Mouse (Mus musculus) kidney, adult 2 months (tissue): ENCODE measurements around the gene C8g. TPM values are rescaled to one million over a fixed set of nuclear protein-coding genes. Genes with fewer than 3 reads are reported as not detected.

Experiments used
- DNase-seq: peaks from one replicate; pipeline ENCODE4 v3.0.0; 2021
- H3K27ac ChIP-seq: fragments of 200-500 bp; 2 replicates; pipeline ENCODE4 v1.5.1; 2012; ENCODE audit warnings: low read depth, low read length, control low read depth, inconsistent platforms; ENCODE audit not compliant: insufficient read depth
- H3K27me3 ChIP-seq: fragments of 200-500 bp; replicated peaks from 2 replicates; pipeline ENCODE4 v1.6.1; 2012; ENCODE audit warnings: mild to moderate bottlenecking, moderate library complexity, low read length, inconsistent platforms; ENCODE audit not compliant: control insufficient read depth, insufficient read depth
- H3K36me3 ChIP-seq: fragments of 200-500 bp; 2 replicates; pipeline ENCODE4 v1.6.1; 2012; ENCODE audit warnings: mild to moderate bottlenecking, moderate library complexity, low read length, inconsistent platforms; ENCODE audit not compliant: control insufficient read depth, insufficient read depth
- H3K4me1 ChIP-seq: fragments of 200-500 bp; 2 replicates; pipeline ENCODE4 v1.6.1; 2011; ENCODE audit warnings: low read length; ENCODE audit not compliant: control insufficient read depth, insufficient read depth
- H3K4me3 ChIP-seq: fragments of 200-500 bp; 2 replicates; pipeline ENCODE4 v1.5.1; 2011; ENCODE audit warnings: mild to moderate bottlenecking, low read depth, low read length, control low read depth; ENCODE audit not compliant: insufficient read depth
- CTCF ChIP-seq: fragments of 200-500 bp; conservative IDR thresholded peaks from 2 replicates; pipeline ENCODE4 v1.5.1; 2011; ENCODE audit warnings: low read depth, mild to moderate bottlenecking, control low read depth, low read length, moderate library complexity, mixed read lengths; ENCODE audit not compliant: insufficient read depth, insufficient read length
- POLR2A ChIP-seq: fragments of 200-500 bp; IDR thresholded peaks from one replicate; pipeline ENCODE4 v1.6.1; 2011; ENCODE audit warnings: low read depth, low read length, control low read depth
- WGBS: fragments of 180-500 bp; shearing (Covaris S2); methylation state at CpG from one replicate; pipeline ENCODE4 v1.1.7; 2018; 5-methylcytosine and 5-hydroxymethylcytosine counted together
- polyA plus RNA-seq: library from polyadenylated mRNA; depleted of rRNA; stranded (reverse); fragments of >200 nt; gene quantifications from 2 replicates; pipeline ENCODE4 v1.2.3, GENCODE M21; 2012; rRNA removed

C8g gene
- polyA plus RNA-seq, 1 experiment = 20.6 TPM

DNA sequence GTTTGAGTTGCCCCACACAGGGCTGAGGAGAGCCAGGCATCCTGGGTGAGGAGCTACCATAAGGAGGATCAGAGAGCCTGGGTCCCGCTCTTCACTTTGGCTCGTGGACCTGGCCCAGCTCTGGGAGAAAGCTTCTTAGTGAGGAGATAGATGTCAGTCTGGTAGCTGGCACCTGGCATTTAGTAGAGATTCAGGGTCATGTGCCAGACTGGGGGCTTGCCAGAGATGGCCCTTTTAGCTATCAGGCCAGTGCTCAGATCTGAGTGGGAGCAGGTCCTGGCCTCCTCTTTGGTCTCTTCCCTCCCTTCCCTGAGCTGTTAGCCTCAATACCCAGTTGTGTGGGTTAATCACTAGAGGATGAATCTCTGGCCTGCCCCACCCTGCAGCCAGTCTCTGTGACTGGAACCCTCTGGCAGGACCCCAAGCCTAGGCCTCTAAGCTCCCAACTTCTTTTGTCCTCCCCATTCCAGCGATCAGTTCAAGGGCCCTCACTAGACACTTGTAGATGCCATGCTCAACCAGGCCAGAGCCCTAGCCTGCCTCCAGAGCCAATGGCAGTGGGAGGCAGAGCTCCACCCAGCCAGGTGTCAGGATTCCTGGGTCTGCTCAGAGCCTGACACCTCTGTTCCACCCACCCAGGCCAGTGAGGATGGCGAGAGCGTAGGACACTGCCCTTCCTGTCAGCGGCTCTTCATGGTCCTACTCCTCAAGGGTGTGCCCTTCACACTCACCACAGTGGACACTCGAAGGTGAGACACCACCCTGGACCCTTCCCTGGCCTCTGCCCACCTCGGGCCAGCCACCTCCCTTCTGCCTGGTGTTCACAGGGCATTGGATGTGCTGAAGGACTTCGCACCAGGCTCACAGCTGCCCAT is 44.3 kb downstream of the C8g start:
- 91% methylated on average over 9 of the region's 9 CpGs for WGBS
- Histone ChIP-seq H3K36me3 (no peaks in the 10 kb centered on the region), H3K4me3 (no peak overlapping the region), H3K4me1 (peaks cover 11% of the 10 kb centered on the region), H3K27me3 (no peaks in the 10 kb centered on the region), H3K27ac (no peak overlapping the region)
- TF ChIP-seq POLR2A = no peak
- no peak for TF ChIP-seq CTCF
- no peak for DNase-seq

- no peak within 1 kb of the TSS for H3K27ac ChIP-seq
- 60% methylated on average over 14 of the region's 14 CpGs for WGBS
- H3K4me3 ChIP-seq = no peak within 1 kb of the TSS
- no peak for DNase-seq
- no peaks in the 10 kb centered on the region for H3K27me3 ChIP-seq
- peaks cover 9% of the 10 kb centered on the region for H3K4me1 ChIP-seq
- H3K36me3 ChIP-seq = no peaks in the 10 kb centered on the region
- TF ChIP-seq CTCF (no peak), POLR2A (no peak)
Measured at GRCm38 (mm10) chr2:25456205-25456953, 45.1 kb downstream of the C8g start, which contains the start of gene Clic3. Gene Clic3, plus strand, starts transcription at chr2:25456838.

DNA sequence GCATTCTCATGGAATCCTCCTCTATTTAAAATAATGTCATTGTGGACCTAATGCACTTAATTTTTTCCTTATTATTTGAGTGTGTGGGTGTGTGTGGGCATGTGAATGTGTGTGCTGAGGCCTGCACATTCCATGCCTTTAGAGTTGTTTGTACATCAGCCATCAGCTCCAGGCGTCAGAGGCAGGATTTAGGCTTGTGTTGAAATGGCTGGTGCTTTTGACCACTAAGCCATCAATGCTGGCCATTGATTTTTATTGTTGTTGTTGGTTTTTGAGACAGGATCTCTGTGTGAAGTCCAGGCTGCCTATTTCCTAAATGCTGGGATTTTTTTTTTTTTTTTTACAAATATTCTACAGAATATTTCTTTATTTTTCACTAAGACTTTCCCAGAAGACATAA is 48.6 kb downstream of the C8g start:
- H3K36me3 ChIP-seq = no peaks in the 10 kb centered on the region
- H3K27ac ChIP-seq = no peak overlapping the region

DNA sequence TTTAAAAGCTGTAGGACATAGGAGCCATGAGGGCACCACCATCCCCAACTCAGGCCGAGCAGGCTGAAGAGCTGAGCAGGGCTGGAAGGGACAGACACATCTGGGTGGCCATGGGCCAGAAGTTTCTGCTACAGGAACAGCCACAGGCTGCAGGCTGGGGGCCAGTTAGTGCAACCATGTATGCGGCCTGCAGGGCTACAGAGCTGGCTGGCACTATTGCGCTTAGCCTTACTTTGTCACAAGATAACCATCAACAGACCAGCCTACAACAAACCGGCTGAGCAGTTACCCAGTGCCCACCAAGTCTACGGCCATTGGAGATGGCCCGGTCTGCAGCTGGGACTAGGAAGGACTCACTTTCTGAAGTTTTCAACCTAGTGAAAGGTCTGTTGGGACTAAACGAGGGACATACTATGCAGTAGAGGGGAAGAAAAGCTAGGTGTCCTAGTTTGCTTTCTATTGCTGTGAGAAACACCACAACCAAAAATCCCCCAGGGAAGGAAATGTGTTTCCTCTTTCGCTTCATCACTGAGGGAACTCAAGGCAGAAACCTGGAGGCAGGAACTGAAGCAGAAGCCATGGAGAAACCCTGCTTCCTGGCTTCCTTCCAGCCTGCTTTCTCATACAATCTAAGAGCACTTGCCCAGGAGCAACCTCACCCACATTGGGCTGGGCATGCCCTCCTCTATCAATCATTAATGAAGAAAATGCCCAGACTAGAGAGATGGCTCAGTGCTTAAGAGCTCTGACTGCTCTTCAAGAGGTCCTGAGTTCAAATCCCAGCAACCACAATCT is 50.5 kb downstream of the C8g start:
- no peaks in the 10 kb centered on the region for H3K36me3 ChIP-seq
- peak; percentile 66 for DNase-seq
- no peaks in the 10 kb centered on the region for H3K4me1 ChIP-seq
- H3K27ac ChIP-seq = no peak overlapping the region
- H3K27me3 ChIP-seq = no peaks in the 10 kb centered on the region
- TF ChIP-seq POLR2A (no peak), CTCF (no peak)
- 68% methylated on average over 8 of the region's 8 CpGs for WGBS
- H3K4me3 ChIP-seq = no peak overlapping the region

More for the DNA sequence above, 48.6 kb downstream of the C8g start:
- WGBS = 64% methylated on average over 1 of the region's 1 CpGs
- no peaks in the 10 kb centered on the region for H3K27me3 ChIP-seq
- H3K4me3 ChIP-seq = no peak overlapping the region
- TF ChIP-seq POLR2A (no peak), CTCF (no peak)
- DNase-seq = no peak
- no peaks in the 10 kb centered on the region for H3K4me1 ChIP-seq

Other genes starting within 250 kb of the C8g start
- 48.9 and 50.7 TPM in 2 replicates for gene Tmem203, start 246.3 kb downstream of the C8g start, polyA plus RNA-seq
- 81.0 and 85.4 TPM in 2 replicates for gene Tprn, start 239.1 kb downstream of the C8g start, polyA plus RNA-seq
- gene Ssna1, start 229.3 kb downstream of the C8g start, polyA plus RNA-seq = 46.2 and 48.8 TPM in 2 replicates
- gene Anapc2, start 229.2 kb downstream of the C8g start, polyA plus RNA-seq = 82.6 and 92.3 TPM in 2 replicates
- gene Tmem210, start 213.6 kb downstream of the C8g start, polyA plus RNA-seq = not detected in 2 replicates
- gene Lrrc26, start 211.8 kb downstream of the C8g start, polyA plus RNA-seq = 2.7 and 3.0 TPM in 2 replicates
- gene Grin1, start 182.5 kb downstream of the C8g start, polyA plus RNA-seq = 0.34 and 0.41 TPM in 2 replicates
- 16.6 and 19.6 TPM in 2 replicates for gene Man1b1, start 169.4 kb downstream of the C8g start, polyA plus RNA-seq
- 167 and 171 TPM in 2 replicates for gene Dpp7, start 145.4 kb downstream of the C8g start, polyA plus RNA-seq
- gene Uap1l1, start 136.0 kb downstream of the C8g start, polyA plus RNA-seq = 125 and 133 TPM in 2 replicates
- gene Sapcd2, start 129.4 kb downstream of the C8g start, polyA plus RNA-seq = 0.20 and 0.34 TPM in 2 replicates
- gene Entpd2, start 105.8 kb downstream of the C8g start, polyA plus RNA-seq = 18.8 and 23.8 TPM in 2 replicates
- gene Npdc1, start 102.4 kb downstream of the C8g start, polyA plus RNA-seq = 73.7 and 99.5 TPM in 2 replicates
- 0.19 and 0.80 TPM in 2 replicates for gene Fut7, start 78.5 kb downstream of the C8g start, polyA plus RNA-seq
- 51.0 and 64.0 TPM in 2 replicates for gene Abca2, start 73.0 kb downstream of the C8g start, polyA plus RNA-seq
- gene Clic3, start 44.9 kb downstream of the C8g start, polyA plus RNA-seq = 104 and 130 TPM in 2 replicates
- gene Paxx, start 40.6 kb downstream of the C8g start, polyA plus RNA-seq = 49.0 and 53.2 TPM in 2 replicates
- gene Ptgds, start 31.7 kb downstream of the C8g start, polyA plus RNA-seq = 47.2 and 51.6 TPM in 2 replicates
- gene Lcn12, start 7.8 kb downstream of the C8g start, polyA plus RNA-seq = 0.18 TPM in 1 of 2 replicates, not detected in the other
- gene Fbxw5, start 969 bp downstream of the C8g start, polyA plus RNA-seq = 39.6 and 48.4 TPM in 2 replicates
- 14.8 and 15.3 TPM in 2 replicates for gene Traf2, start 45.2 kb upstream of the C8g start, polyA plus RNA-seq
- 195 and 198 TPM in 2 replicates for gene Edf1, start 56.1 kb upstream of the C8g start, polyA plus RNA-seq
- 1.3 and 2.3 TPM in 2 replicates for gene Mamdc4, start 73.1 kb upstream of the C8g start, polyA plus RNA-seq
- 74.9 and 92.3 TPM in 2 replicates for gene Phpt1, start 73.5 kb upstream of the C8g start, polyA plus RNA-seq
- 0.36 and 0.62 TPM in 2 replicates for gene Ajm1, start 80.0 kb upstream of the C8g start, polyA plus RNA-seq
- 53.8 and 58.9 TPM in 2 replicates for gene Rabl6, start 106.8 kb upstream of the C8g start, polyA plus RNA-seq
- 0.03 TPM in 1 of 2 replicates, not detected in the other for gene Ccdc183, start 116.0 kb upstream of the C8g start, polyA plus RNA-seq
- gene Tmem141, start 120.3 kb upstream of the C8g start, polyA plus RNA-seq = 37.7 and 43.2 TPM in 2 replicates
- gene Fcna, start 126.3 kb upstream of the C8g start, polyA plus RNA-seq = 1.7 and 3.4 TPM in 2 replicates
- not detected in 2 replicates for gene Lcn8, start 151.4 kb upstream of the C8g start, polyA plus RNA-seq
- gene Lcn5, start 156.2 kb upstream of the C8g start, polyA plus RNA-seq = not detected in 2 replicates
- gene Lcn6, start 175.1 kb upstream of the C8g start, polyA plus RNA-seq = not detected in 2 replicates
- gene Lcn10, start 181.0 kb upstream of the C8g start, polyA plus RNA-seq = not detected in 2 replicates
- gene Obp2a, start 198.3 kb upstream of the C8g start, polyA plus RNA-seq = not detected in 2 replicates
- 14.0 and 14.2 TPM in 2 replicates for gene Bmyc, start 205.0 kb upstream of the C8g start, polyA plus RNA-seq
- gene Obp2b, start 235.3 kb upstream of the C8g start, polyA plus RNA-seq = not detected in 2 replicates